ENCODE assay signal across 15 mouse cellular contexts in genomic region chr16:91771334-91771733, GRCm38 (mm10). TPM values are rescaled to one million over a fixed set of nuclear protein-coding genes. Genes with fewer than 3 reads are reported as not detected.
DNase-seq lines count a peak whose midpoint lies in the region; ATAC-seq and TF ChIP-seq lines count a peak whose summit lies in the region.
"Had no signal": no experiment of that assay in that cellular context is flagged by ENCODE, and none has a peak within 500 bp of the region (broad histone marks: within the 10 kb centered on the region; RNA-seq: fewer than 3 reads in every experiment).

No protein-coding gene starts in this region.

- no peak for TF ChIP-seq CTCF in midbrain, postnatal 0 days (IDR thresholded peaks at IDR 0.05)

- intact Hi-C loops in heart, postnatal 36 days (cut with DNase I) = no loop called here

- peak overlapping the region; percentile 37; the same call in 1 of the 2 replicates for H3K27ac ChIP-seq in heart, embryonic 13.5 days (replicated peaks)
- H3K27ac ChIP-seq in forebrain, embryonic 15.5 days (replicated peaks) = peak overlapping the region; percentile 58
- peak overlapping the region; percentile 84 for H3K27ac ChIP-seq in hindbrain, embryonic 14.5 days
- H3K27ac ChIP-seq in midbrain, postnatal 0 days (ENCODE audit: low read depth, low read length) = peak overlapping the region; percentile 65; the same call in 1 of the 2 replicates
- H3K27ac ChIP-seq: limb, embryonic 12.5 days; lung, embryonic 15.5 days had no signal

- H3K9me3 ChIP-seq in heart, embryonic 13.5 days = no peaks in the 10 kb centered on the region
- no peaks in the 10 kb centered on the region for H3K9me3 ChIP-seq in forebrain, embryonic 15.5 days
- H3K9me3 ChIP-seq in hindbrain, embryonic 14.5 days (ENCODE audit: control insufficient read depth, low read length) = no peaks in the 10 kb centered on the region
- H3K9me3 ChIP-seq in midbrain, postnatal 0 days (ENCODE audit: low read length) = no peaks in the 10 kb centered on the region
- H3K9me3 ChIP-seq: limb, embryonic 12.5 days; lung, embryonic 15.5 days had no signal

- DNase-seq in heart, postnatal 36 days = no peak
- DNase-seq in hindbrain, embryonic 14.5 days (ENCODE audit: low spot score) = no peak
- no peak for DNase-seq in midbrain, postnatal 0 days (ENCODE audit: low spot score)
- DNase-seq in frontal cortex, postnatal 25 days (ENCODE audit: low spot score in 2 of 2) = no peak
- no peak for DNase-seq in left cerebral cortex, adult 9 months (ENCODE audit: low spot score in 2 of 2)
- DNase-seq in yolk sac, embryonic 10.5 days (ENCODE audit: low spot score) = no peak
- DNase-seq: cerebellum, adult 2 months; gastrocnemius, postnatal 14 days; right cerebral cortex, postnatal 4 days had no signal

- no peaks in the 10 kb centered on the region for H3K36me3 ChIP-seq in heart, embryonic 13.5 days
- H3K36me3 ChIP-seq in forebrain, embryonic 15.5 days = no peaks in the 10 kb centered on the region
- no peaks in the 10 kb centered on the region for H3K36me3 ChIP-seq in hindbrain, embryonic 14.5 days (replicated peaks; ENCODE audit: control insufficient read depth, insufficient read depth)
- H3K36me3 ChIP-seq in midbrain, postnatal 0 days (ENCODE audit: insufficient read depth, low read length) = no peaks in the 10 kb centered on the region
- H3K36me3 ChIP-seq: lung, embryonic 15.5 days had no signal

- H3K4me3 ChIP-seq in heart, embryonic 13.5 days = no peak overlapping the region
- no peak overlapping the region for H3K4me3 ChIP-seq in forebrain, embryonic 15.5 days
- no peak overlapping the region for H3K4me3 ChIP-seq in hindbrain, embryonic 14.5 days (replicated peaks; ENCODE audit: low read length)
- no peak overlapping the region for H3K4me3 ChIP-seq in midbrain, postnatal 0 days (ENCODE audit: low read depth, low read length)
- H3K4me3 ChIP-seq: limb, embryonic 12.5 days; lung, embryonic 15.5 days had no signal

- no peak for ATAC-seq in heart, embryonic 13.5 days (ENCODE audit: extremely low read depth, insufficient number of reproducible peaks, low FRiP score, low TSS enrichment)
- ATAC-seq in forebrain, embryonic 15.5 days (replicated peaks) = peak; percentile 35; the same call in 1 of the 2 replicates
- 0 out of 2 replicates have a peak, but pooled peaks have one; percentile 36 for ATAC-seq in hindbrain, embryonic 14.5 days (ENCODE audit: low FRiP score)
- no peak for ATAC-seq in midbrain, postnatal 0 days (ENCODE audit: low FRiP score)
- ATAC-seq: activated CD4-positive, CD25-positive, alpha-beta regulatory T cell, adult 4 months; inflammation-experienced regulatory T-cells, adult 6 months had no signal

- WGBS in heart, embryonic 13.5 days = 59% methylated on average over 6 of the region's 6 CpGs
- 69% methylated on average over 6 of the region's 6 CpGs for WGBS in forebrain, embryonic 15.5 days
- 37% methylated on average over 6 of the region's 6 CpGs for WGBS in hindbrain, embryonic 14.5 days
- 78% methylated on average over 6 of the region's 6 CpGs for WGBS in midbrain, postnatal 0 days

- no peak overlapping the region for H3K4me2 ChIP-seq in heart, embryonic 13.5 days
- H3K4me2 ChIP-seq in forebrain, embryonic 15.5 days (replicated peaks) = no peak overlapping the region
- no peak overlapping the region for H3K4me2 ChIP-seq in hindbrain, embryonic 14.5 days (replicated peaks)
- H3K4me2 ChIP-seq in midbrain, postnatal 0 days (ENCODE audit: low read depth, low read length, poor library complexity, severe bottlenecking) = no peak overlapping the region
- H3K4me2 ChIP-seq: limb, embryonic 12.5 days; lung, embryonic 15.5 days had no signal

- peaks cover 52% of the 10 kb centered on the region for H3K4me1 ChIP-seq in heart, embryonic 13.5 days
- H3K4me1 ChIP-seq in forebrain, embryonic 15.5 days = peaks cover 45% of the 10 kb centered on the region
- peaks cover 44% of the 10 kb centered on the region for H3K4me1 ChIP-seq in hindbrain, embryonic 14.5 days (replicated peaks; ENCODE audit: control insufficient read depth, insufficient read depth, low read length)
- H3K4me1 ChIP-seq in midbrain, postnatal 0 days (ENCODE audit: insufficient read depth, low read length) = peaks cover 14% of the 10 kb centered on the region

- H3K27me3 ChIP-seq in heart, embryonic 13.5 days (replicated peaks) = no peaks in the 10 kb centered on the region
- H3K27me3 ChIP-seq in forebrain, embryonic 15.5 days = no peaks in the 10 kb centered on the region
- no peaks in the 10 kb centered on the region for H3K27me3 ChIP-seq in hindbrain, embryonic 14.5 days (ENCODE audit: control insufficient read depth, insufficient read depth, low read length)
- H3K27me3 ChIP-seq in midbrain, postnatal 0 days (ENCODE audit: insufficient read depth, low read length) = no peaks in the 10 kb centered on the region
- H3K27me3 ChIP-seq: limb, embryonic 12.5 days; lung, embryonic 15.5 days had no signal

- H3K9ac ChIP-seq in heart, embryonic 13.5 days = peak overlapping the region; percentile 0; the same call in 1 of the 2 replicates
- H3K9ac ChIP-seq in forebrain, embryonic 15.5 days (replicated peaks) = no peak overlapping the region
- 0 out of 2 replicates have a peak overlapping the region, but pooled peaks have one; percentile 22 for H3K9ac ChIP-seq in hindbrain, embryonic 14.5 days
- H3K9ac ChIP-seq in midbrain, postnatal 0 days (replicated peaks; ENCODE audit: low read length, poor library complexity, severe bottlenecking) = 0 out of 2 replicates have a peak overlapping the region, but pooled peaks have one; percentile 33
- H3K9ac ChIP-seq: limb, embryonic 12.5 days; lung, embryonic 15.5 days had no signal

RNA-seq across cellular contexts. Expression of gene Itsn1, which starts 42.3 kb away (rescaled TPM):
- polyA plus RNA-seq in heart, embryonic 13.5 days (2015; fragmentation: Nextera tagmentation; extraction: Ambion mirVana) = 19.5 and 20.0 TPM in 2 replicates
- 10 to 100 TPM; 44.0 to 44.7 TPM for total RNA-seq in heart, postnatal 36 days (2021)
- polyA plus RNA-seq in forebrain, embryonic 15.5 days (2015; fragmentation: Nextera tagmentation; extraction: Ambion mirVana) = 82.5 and 86.7 TPM in 2 replicates
- polyA plus RNA-seq in hindbrain, embryonic 14.5 days (2014; fragmentation: Nextera tagmentation; extraction: Ambion mirVana) = 61.8 and 67.1 TPM in 2 replicates
- total RNA-seq in midbrain, postnatal 0 days (2014; rRNA removed) = 78.7 and 84.7 TPM in 2 replicates
- 34.0 and 34.7 TPM in 2 replicates for polyA plus RNA-seq in midbrain, postnatal 0 days (2015; fragmentation: Nextera tagmentation; extraction: Ambion mirVana)

RNA-seq across cellular contexts. Expression of gene Cryzl1, which starts 42.6 kb away (rescaled TPM):
- polyA plus RNA-seq in heart, embryonic 13.5 days (2015; fragmentation: Nextera tagmentation; extraction: Ambion mirVana) = 51.4 and 58.5 TPM in 2 replicates
- total RNA-seq in heart, postnatal 36 days (2021) = 10 to 100 TPM; 25.6 to 26.4 TPM
- polyA plus RNA-seq in forebrain, embryonic 15.5 days (2015; fragmentation: Nextera tagmentation; extraction: Ambion mirVana) = 111 and 118 TPM in 2 replicates
- 101 and 111 TPM in 2 replicates for polyA plus RNA-seq in hindbrain, embryonic 14.5 days (2014; fragmentation: Nextera tagmentation; extraction: Ambion mirVana)
- 42.9 and 68.7 TPM in 2 replicates for total RNA-seq in midbrain, postnatal 0 days (2014; rRNA removed)
- polyA plus RNA-seq in midbrain, postnatal 0 days (2015; fragmentation: Nextera tagmentation; extraction: Ambion mirVana) = 93.0 and 100 TPM in 2 replicates

Comparison
In these comparisons a context has a peak if more than half of its experiments do, and no peak if none do; other contexts are left out.
1. ATAC-seq: peak in forebrain, embryonic 15.5 days (single experiment) and hindbrain, embryonic 14.5 days (single experiment); none in heart, embryonic 13.5 days (single experiment) and midbrain, postnatal 0 days (single experiment).
2. Peak in every context shown above with its lines, with median percentiles within 50 percentile points of each other: H3K27ac ChIP-seq.